Mouse (Mus musculus) MEL (cell line): Measurements from ENCODE around the gene Adat3. TPM values are rescaled to one million over a fixed set of nuclear protein-coding genes. Genes with fewer than 3 reads are reported as not detected.
A peak's percentile ranks its signal among the peaks of the same experiment; 100 is the strongest.

Experiments
- DNase-seq: peaks from one replicate; pipeline ENCODE4 v3.0.0; 2011; ENCODE audit warnings: low read depth, low spot score
- H3K27ac ChIP-seq: 2 replicates; pipeline ENCODE4 v1.5.1; 2012; ENCODE audit warnings: low read depth, mild to moderate bottlenecking, control low read depth, low read length, moderate library complexity; ENCODE audit not compliant: control insufficient read depth
- H3K27me3 ChIP-seq, 2 experiments: fragments of 150-350 bp in 1 of 2; sonication (generic) in 1 of 2; 2 replicates each; pipeline ENCODE4 v1.6.1; 2012; ENCODE audit warnings: low read length in 2 of 2, mild to moderate bottlenecking in 2 of 2, improper control_type of control experiment in 1 of 2, moderate library complexity in 1 of 2; ENCODE audit not compliant: insufficient read depth in 2 of 2, control insufficient read depth in 1 of 2
- H3K36me3 ChIP-seq, 2 experiments: 2 replicates each; pipeline ENCODE4 v1.6.1; 2012 to 2014; ENCODE audit warnings: low read length in 2 of 2, improper control_type of control experiment in 1 of 2, inconsistent platforms in 1 of 2, mild to moderate bottlenecking in 1 of 2; ENCODE audit not compliant: insufficient read depth in 2 of 2, control insufficient read depth in 1 of 2
- H3K4me1 ChIP-seq, 2 experiments: fragments of 150-350 bp in 1 of 2; sonication (generic) in 1 of 2; 2 replicates each; pipeline ENCODE4 v1.6.1; 2012; ENCODE audit warnings: low read length in 2 of 2, improper control_type of control experiment in 1 of 2, mild to moderate bottlenecking in 1 of 2; ENCODE audit not compliant: insufficient read depth in 2 of 2, control insufficient read depth in 1 of 2
- H3K4me3 ChIP-seq, 2 experiments: fragments of 150-350 bp in 1 of 2; sonication (generic) in 1 of 2; 2 replicates each; pipeline ENCODE4 v1.5.1; 2012; ENCODE audit warnings: low read depth in 2 of 2, low read length in 2 of 2, mild to moderate bottlenecking in 2 of 2, moderate library complexity in 2 of 2, control low read depth in 1 of 2, improper control_type of control experiment in 1 of 2; ENCODE audit not compliant: control insufficient read depth in 1 of 2, insufficient read depth in 1 of 2
- H3K79me2 ChIP-seq: 2 replicates; pipeline ENCODE4 v1.6.1; 2012; ENCODE audit warnings: mild to moderate bottlenecking, low read length, moderate library complexity; ENCODE audit not compliant: control insufficient read depth, poor library complexity, insufficient read depth
- H3K9ac ChIP-seq: 2 replicates; pipeline ENCODE4 v1.6.1; 2012; ENCODE audit warnings: low read depth, mild to moderate bottlenecking, control low read depth, low read length, moderate library complexity; ENCODE audit not compliant: control insufficient read depth, poor library complexity, severe bottlenecking
- H3K9me3 ChIP-seq: fragments of 150-350 bp; sonication (generic); replicated peaks from 2 replicates; pipeline ENCODE4 v1.6.1; 2012; ENCODE audit warnings: mild to moderate bottlenecking, low read length, improper control_type of control experiment, moderate library complexity; ENCODE audit not compliant: insufficient read depth
- CTCF ChIP-seq, 3 experiments: IDR thresholded peaks in 2 of 3; conservative IDR thresholded peaks in 1 of 3; 2 replicates each; pipeline ENCODE4 v1.5.1; 2011 to 2012; ENCODE audit warnings: low read length in 3 of 3, low read depth in 2 of 3, mild to moderate bottlenecking in 2 of 3, improper control_type of control experiment in 1 of 3, inconsistent platforms in 1 of 3, mixed read lengths in 1 of 3, moderate library complexity in 1 of 3; ENCODE audit not compliant: control insufficient read depth in 1 of 3, insufficient read depth in 1 of 3, poor library complexity in 1 of 3, severe bottlenecking in 1 of 3
- E2F4 ChIP-seq: IDR thresholded peaks from 2 replicates; pipeline ENCODE4 v1.6.1; 2011; ENCODE audit warnings: low read depth, low read length, improper control_type of control experiment, borderline replicate concordance
- ELF1 ChIP-seq: IDR thresholded peaks from 2 replicates; pipeline ENCODE4 v1.6.1; 2014; ENCODE audit warnings: low read depth, mild to moderate bottlenecking, inconsistent platforms, low read length, improper control_type of control experiment, moderate library complexity
- JUND ChIP-seq: IDR thresholded peaks from 2 replicates; pipeline ENCODE4 v1.6.1; 2011; ENCODE audit warnings: low read depth, mild to moderate bottlenecking, improper control_type of control experiment, low read length
- KAT2A ChIP-seq: conservative IDR thresholded peaks from 2 replicates; pipeline ENCODE4 v1.6.1; 2012; ENCODE audit warnings: low read depth, low read length, improper control_type of control experiment, inconsistent platforms
- MAX ChIP-seq: IDR thresholded peaks from 2 replicates; pipeline ENCODE4 v1.6.1; 2011; ENCODE audit warnings: low read length, improper control_type of control experiment
- MAZ ChIP-seq: IDR thresholded peaks from 2 replicates; pipeline ENCODE4 v1.6.1; 2012; ENCODE audit warnings: low read depth, mild to moderate bottlenecking, inconsistent platforms, low read length, improper control_type of control experiment
- MEF2A ChIP-seq: IDR thresholded peaks from 2 replicates; pipeline ENCODE4 v1.6.1; 2014; ENCODE audit warnings: low read depth, mild to moderate bottlenecking, inconsistent platforms, low read length, improper control_type of control experiment; ENCODE audit not compliant: poor library complexity, insufficient replicate concordance, severe bottlenecking; ENCODE audit errors: extremely low read depth
- MXI1 ChIP-seq: IDR thresholded peaks from 2 replicates; pipeline ENCODE4 v1.6.1; 2011; ENCODE audit warnings: mild to moderate bottlenecking, low read depth, low read length, improper control_type of control experiment
- MYC ChIP-seq: IDR thresholded peaks from 2 replicates; pipeline ENCODE4 v1.6.1; 2011; ENCODE audit warnings: low read depth, mild to moderate bottlenecking, low read length, improper control_type of control experiment, moderate library complexity
- NRF1 ChIP-seq: IDR thresholded peaks from 2 replicates; pipeline ENCODE4 v1.6.1; 2014; ENCODE audit warnings: low read depth, mild to moderate bottlenecking, inconsistent platforms, low read length, improper control_type of control experiment, moderate library complexity; ENCODE audit not compliant: poor library complexity, insufficient read depth, severe bottlenecking
- POLR2A ChIP-seq, 2 experiments: IDR thresholded peaks; 2 replicates each; pipeline ENCODE4 v1.6.1; 2011 to 2012; ENCODE audit warnings: low read length in 2 of 2, mild to moderate bottlenecking in 2 of 2, control low read depth in 1 of 2, improper control_type of control experiment in 1 of 2, low read depth in 1 of 2, moderate library complexity in 1 of 2; ENCODE audit not compliant: control insufficient read depth in 1 of 2, insufficient read depth in 1 of 2, poor library complexity in 1 of 2
- POLR2AphosphoS5 ChIP-seq: IDR thresholded peaks from 2 replicates; pipeline ENCODE4 v1.6.1; 2012; ENCODE audit warnings: low read depth, borderline replicate concordance, mild to moderate bottlenecking, inconsistent platforms, low read length, moderate library complexity, mixed read lengths
- RAD21 ChIP-seq: IDR thresholded peaks from 2 replicates; pipeline ENCODE4 v1.6.1; 2011; ENCODE audit warnings: mild to moderate bottlenecking, low read depth, low read length, improper control_type of control experiment
- SIN3A ChIP-seq: IDR thresholded peaks from 2 replicates; pipeline ENCODE4 v1.6.1; 2012; ENCODE audit warnings: low read length, improper control_type of control experiment, inconsistent platforms
- SMC3 ChIP-seq: IDR thresholded peaks from 2 replicates; pipeline ENCODE4 v1.6.1; 2011; ENCODE audit warnings: low read depth, low read length, improper control_type of control experiment
- TAL1 ChIP-seq: IDR thresholded peaks from 2 replicates; pipeline ENCODE4 v1.6.1; 2012; ENCODE audit warnings: mild to moderate bottlenecking, inconsistent platforms, low read length, moderate library complexity, mixed read lengths
- TCF12 ChIP-seq: IDR thresholded peaks from 2 replicates; pipeline ENCODE4 v1.6.1; 2014; ENCODE audit warnings: low read depth, mild to moderate bottlenecking, inconsistent platforms, low read length, improper control_type of control experiment, moderate library complexity
- UBTF ChIP-seq: IDR thresholded peaks from 2 replicates; pipeline ENCODE4 v1.6.1; 2012; ENCODE audit warnings: low read depth, mild to moderate bottlenecking, inconsistent platforms, low read length, improper control_type of control experiment, moderate library complexity, borderline replicate concordance; ENCODE audit not compliant: insufficient read depth
- ZC3H11A ChIP-seq: IDR thresholded peaks from 2 replicates; pipeline ENCODE4 v1.6.1; 2012; ENCODE audit warnings: low read depth, mild to moderate bottlenecking, inconsistent platforms, low read length, improper control_type of control experiment
- ZKSCAN1 ChIP-seq: IDR thresholded peaks from 2 replicates; pipeline ENCODE4 v1.6.1; 2012; ENCODE audit warnings: low read depth, mild to moderate bottlenecking, inconsistent platforms, low read length, improper control_type of control experiment, moderate library complexity
- ZNF384 ChIP-seq: IDR thresholded peaks from 2 replicates; pipeline ENCODE4 v1.6.1; 2012; ENCODE audit warnings: low read depth, mild to moderate bottlenecking, inconsistent platforms, low read length, improper control_type of control experiment
- polyA plus RNA-seq, 2 experiments: library from polyadenylated mRNA; stranded (reverse) in 1 of 2; unstranded in 1 of 2; fragments of >175 nt in 1 of 2; fragments of >200 nt in 1 of 2; gene quantifications; 2 replicates each; pipeline versions ENCODE4 v1.2.1 to v1.2.4; 2012; ENCODE audit warnings: low replicate concordance in 2 of 2, low read depth in 1 of 2; ENCODE audit not compliant: insufficient read length in 2 of 2, insufficient read depth in 1 of 2, missing spikeins in 1 of 2
- total RNA-seq: library from RNA; depleted of rRNA; stranded (reverse); fragments of 300-350 nt; gene quantifications from 2 replicates; pipeline ENCODE4 v1.2.3, GENCODE M21; 2012

Gene Adat3
- total and polyA plus RNA-seq, 3 experiments, result 7.4 to 7.7 TPM; not detected in 1

GRCm38 (mm10) chr10:80561116-80561944, 41.4 kb upstream of the Adat3 start, which contains the start of gene Rexo1 (continued):
- peak; percentile 55; the same call in 1 of the 2 replicates for TF ChIP-seq TCF12
- TF ChIP-seq ZKSCAN1, result no peak
- TF ChIP-seq ELF1, result peak; percentile 66; the same call in 1 of the 2 replicates
- peak; percentile 91 for TF ChIP-seq KAT2A
- peak; percentile 100 for TF ChIP-seq MAX

GRCm38 (mm10) chr10:80566375-80567092, 36.1 kb upstream of the Adat3 start:
- H3K27ac ChIP-seq, result no peak overlapping the region

GRCm38 (mm10) chr10:80568876-80569275, 33.8 kb upstream of the Adat3 start:
- Histone ChIP-seq H3K4me1 (peaks cover 10 to 41% of the 10 kb centered on the region in 2 experiments; a peak in 3 of 4 replicates), H3K79me2 (peaks cover 51% of the 10 kb centered on the region), H3K4me3 (no peak overlapping the region), H3K9me3 (no peaks in the 10 kb centered on the region), H3K36me3 (peaks cover 0 to 26% of the 10 kb centered on the region in 2 experiments; a peak in 2 of 4 replicates), H3K9ac (no peak overlapping the region), H3K27ac (no peak overlapping the region), H3K27me3 (no peaks in the 10 kb centered on the region)
- TF ChIP-seq TCF12 (no peak), E2F4 (no peak), MAX (no peak), UBTF (no peak), CTCF (IDR thresholded peaks at IDR 0.05 in 2 of 3, conservative IDR thresholded peaks at IDR 0.05 in 1 of 3; ENCODE audit: control insufficient read depth in 1 of 3, insufficient read depth in 1 of 3, low read depth in 2 of 3, low read length in 3 of 3, poor library complexity in 1 of 3, severe bottlenecking in 1 of 3) (no peak), POLR2A (IDR thresholded peaks at IDR 0.05; ENCODE audit: control insufficient read depth in 1 of 2, insufficient read depth in 1 of 2, low read depth in 1 of 2, low read length in 2 of 2, poor library complexity in 1 of 2) (no peak), ZC3H11A (no peak), TAL1 (no peak), MEF2A (no peak), SIN3A (no peak), NRF1 (no peak), ZNF384 (no peak), JUND (no peak), MXI1 (no peak), POLR2AphosphoS5 (no peak), MYC (no peak), ELF1 (no peak), ZKSCAN1 (no peak)
- DNase-seq, result no peak

More at GRCm38 (mm10) chr10:80566375-80567092, 36.1 kb upstream of the Adat3 start:
- Histone ChIP-seq H3K79me2 (peaks cover 29% of the 10 kb centered on the region), H3K36me3 (peaks cover 0 to 9% of the 10 kb centered on the region in 2 experiments; a peak in 2 of 4 replicates), H3K9ac (no peak overlapping the region), H3K4me1 (peaks cover 0 to 17% of the 10 kb centered on the region in 2 experiments; a peak in 3 of 4 replicates), H3K9me3 (no peaks in the 10 kb centered on the region), H3K27me3 (no peaks in the 10 kb centered on the region), H3K4me3 (no peak overlapping the region)
- peak; percentile 82 for DNase-seq
- TF ChIP-seq RAD21 (peak; percentile 70), SMC3 (peak; percentile 70), E2F4 (no peak), MAZ (peak; percentile 70; the same call in 1 of the 2 replicates), ZC3H11A (peak; percentile 30; the same call in 1 of the 2 replicates), CTCF (IDR thresholded peaks at IDR 0.05 in 2 of 3, conservative IDR thresholded peaks at IDR 0.05 in 1 of 3; ENCODE audit: control insufficient read depth in 1 of 3, insufficient read depth in 1 of 3, low read depth in 2 of 3, low read length in 3 of 3, poor library complexity in 1 of 3, severe bottlenecking in 1 of 3) (peak; percentile 85 to 93 (median 91)), POLR2AphosphoS5 (no peak), SIN3A (peak; percentile 59)
